Mouse (Mus musculus) heart, adult 11 months (tissue): ENCODE data around the gene Wdr48.

Experiments
- DNase-seq: peaks from one replicate; pipeline ENCODE4 v3.0.0; 2022

Gene Wdr48

GRCm38 (mm10) chr9:119970763-119971656 lies 76.3 kb downstream of the Wdr48 start:
- peak; percentile 92 for DNase-seq

- no peak for DNase-seq
Observed at GRCm38 (mm10) chr9:119972166-119972565, 77.5 kb downstream of the Wdr48 start.

- peak; percentile 98 for DNase-seq
Observed at GRCm38 (mm10) chr9:119972582-119972981, 77.9 kb downstream of the Wdr48 start.

GRCm38 (mm10) chr9:119973281-119973680 lies 78.6 kb downstream of the Wdr48 start:
- DNase-seq: peak; percentile 90

GRCm38 (mm10) chr9:119973869-119974520 lies 79.3 kb downstream of the Wdr48 start:
- DNase-seq: peak; percentile 90

- no peak for DNase-seq
Observed at GRCm38 (mm10) chr9:119974609-119975008, 79.9 kb downstream of the Wdr48 start.

- no peak for DNase-seq
Observed at GRCm38 (mm10) chr9:119975286-119975685, 80.6 kb downstream of the Wdr48 start.
